Mouse (Mus musculus) cerebral cortex, adult 2 months (tissue): Measurements from ENCODE around the gene Glmp.

Source experiments
- WGBS: fragments of 180-500 bp; shearing (Covaris S2); methylation state at CpG from one replicate; pipeline ENCODE4 v1.1.7; 2018; 5-methylcytosine and 5-hydroxymethylcytosine counted together

The Glmp gene

GRCm38 (mm10) chr3:88336058-88337013, 11.5 kb downstream of the Glmp start, which contains the start of the genes Tmem79 and Smg5:
Tmem79 (minus strand) TSS chr3:88336148.
Smg5 (plus strand) TSS chr3:88336260.
- under 1% methylated on average over 66 of the region's 66 CpGs for WGBS

- WGBS = 45% methylated on average over 11 of the region's 11 CpGs
These were observed 12.7 kb downstream of the Glmp start for GRCm38 (mm10) chr3:88337367-88338020.

GRCm38 (mm10) chr3:88338316-88338715, 13.5 kb downstream of the Glmp start:
- WGBS = 88% methylated on average over 7 of the region's 7 CpGs

- 56% methylated on average over 3 of the region's 3 CpGs for WGBS
These were observed 14.2 kb downstream of the Glmp start for GRCm38 (mm10) chr3:88339006-88339405.

GRCm38 (mm10) chr3:88350732-88351131, 25.9 kb downstream of the Glmp start:
- WGBS = 79% methylated on average over 13 of the region's 13 CpGs

GRCm38 (mm10) chr3:88352907-88353306, 28.1 kb downstream of the Glmp start:
- WGBS = 86% methylated on average over 9 of the region's 9 CpGs

- 90% methylated on average over 8 of the region's 8 CpGs for WGBS
These were observed 29.8 kb downstream of the Glmp start for GRCm38 (mm10) chr3:88354396-88355165.

- 71% methylated on average over 5 of the region's 5 CpGs for WGBS
These were observed 34.8 kb downstream of the Glmp start for GRCm38 (mm10) chr3:88359584-88359983.

- 61% methylated on average over 3 of the region's 3 CpGs for WGBS
These were observed 35.2 kb downstream of the Glmp start for GRCm38 (mm10) chr3:88359989-88360388.

- WGBS = 66% methylated on average over 6 of the region's 6 CpGs
These were observed 36.3 kb downstream of the Glmp start for GRCm38 (mm10) chr3:88361096-88361495.

- WGBS = 82% methylated on average over 2 of the region's 2 CpGs
These were observed 36.9 kb downstream of the Glmp start for GRCm38 (mm10) chr3:88361612-88362313.

- WGBS = 54% methylated on average over 4 of the region's 4 CpGs
These were observed 38.9 kb downstream of the Glmp start for GRCm38 (mm10) chr3:88363700-88364099.

- WGBS = 14% methylated on average over 16 of the region's 16 CpGs
These were observed 39.5 kb downstream of the Glmp start, which contains the start of gene Paqr6 for GRCm38 (mm10) chr3:88364337-88364736. Paqr6 (plus strand) TSS chr3:88364584.

- WGBS = 52% methylated on average over 34 of the region's 34 CpGs
These were observed 41.0 kb downstream of the Glmp start for GRCm38 (mm10) chr3:88365705-88366361.

- 7% methylated on average over 22 of the region's 22 CpGs for WGBS
These were observed 42.1 kb downstream of the Glmp start for GRCm38 (mm10) chr3:88366830-88367428.

GRCm38 (mm10) chr3:88367517-88367916, 42.7 kb downstream of the Glmp start:
- 70% methylated on average over 4 of the region's 7 CpGs for WGBS

- 93% methylated on average over 7 of the region's 7 CpGs for WGBS
These were observed 43.7 kb downstream of the Glmp start for GRCm38 (mm10) chr3:88368511-88368910.

- WGBS = 90% methylated on average over 9 of the region's 9 CpGs
These were observed 47.8 kb downstream of the Glmp start, which contains the start of gene Bglap3 for GRCm38 (mm10) chr3:88372643-88373042. Bglap3 (minus strand) TSS chr3:88372743.

GRCm38 (mm10) chr3:88375750-88376626, 51.2 kb downstream of the Glmp start:
- 16% methylated on average over 19 of the region's 19 CpGs for WGBS
